ENCODE assay signal across 26 mouse cellular contexts in the genomic region with DNA sequence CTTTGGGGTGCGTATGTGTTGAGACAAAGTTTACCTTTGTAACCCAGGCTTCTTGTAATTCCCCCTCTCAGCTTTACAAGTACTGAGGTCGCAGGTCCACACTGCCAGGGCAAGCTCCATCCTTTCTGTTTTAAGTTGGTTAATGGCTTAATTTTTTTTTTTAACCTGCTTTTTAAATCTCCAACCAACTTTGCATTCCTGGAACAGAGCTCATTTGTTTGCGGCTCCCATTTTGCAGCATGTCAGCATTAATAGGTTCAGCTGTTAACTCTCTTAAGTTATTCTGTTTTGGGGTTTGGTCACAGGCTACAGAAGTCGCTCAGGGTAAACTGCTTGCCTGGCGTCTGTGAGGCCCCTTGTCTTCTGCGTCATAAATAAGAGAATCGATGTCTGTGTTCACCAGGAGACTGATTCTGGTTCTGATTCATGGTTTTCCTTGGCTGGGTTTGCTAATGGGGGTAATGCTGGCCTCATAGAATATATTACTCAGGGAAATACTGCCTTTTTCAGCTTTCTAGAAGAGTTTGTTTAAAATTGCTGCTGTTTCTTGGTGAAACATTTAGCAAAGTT. TPM values are rescaled to one million over a fixed set of nuclear protein-coding genes. Genes with fewer than 3 reads are reported as not detected.
"Had no signal": no experiment of that assay in that cellular context is flagged by ENCODE, and none has a peak within 500 bp of the region (broad histone marks: within the 10 kb centered on the region; RNA-seq: fewer than 3 reads in every experiment).

No protein-coding gene starts in this region.

- H3K9ac ChIP-seq: heart, embryonic 12.5 days; hindbrain, embryonic 12.5 days; hindbrain, embryonic 14.5 days; intestine, embryonic 15.5 days; limb, embryonic 15.5 days; liver, embryonic 12.5 days; liver, embryonic 14.5 days had no signal

- H3K9me3 ChIP-seq: heart, embryonic 12.5 days; hindbrain, embryonic 10.5 days; hindbrain, embryonic 12.5 days; intestine, embryonic 15.5 days; limb, embryonic 15.5 days; liver, embryonic 12.5 days had no signal

- H3K27ac ChIP-seq: gastrocnemius, adult 2 months; heart, adult 2 months; hindbrain, embryonic 10.5 days; hindbrain, embryonic 12.5 days; hindbrain, embryonic 14.5 days; intestine, embryonic 15.5 days; layer of hippocampus, adult 2 months; left cerebral cortex, adult 2 months; liver, embryonic 12.5 days; liver, embryonic 14.5 days had no signal

- H3K4me2 ChIP-seq: heart, embryonic 12.5 days; hindbrain, embryonic 12.5 days; hindbrain, embryonic 14.5 days; intestine, embryonic 15.5 days; limb, embryonic 15.5 days; liver, embryonic 12.5 days had no signal

- H3K4me1 ChIP-seq: heart, embryonic 12.5 days; intestine, embryonic 15.5 days; limb, embryonic 15.5 days; liver, embryonic 12.5 days had no signal

- H3K4me3 ChIP-seq: gastrocnemius, adult 2 months; heart, adult 2 months; heart, embryonic 12.5 days; hindbrain, embryonic 10.5 days; hindbrain, embryonic 12.5 days; intestine, embryonic 15.5 days; layer of hippocampus, adult 2 months; left cerebral cortex, adult 2 months; limb, embryonic 15.5 days; liver, embryonic 12.5 days had no signal

- DNase-seq: gastrocnemius, adult 2 months; gastrocnemius, postnatal 10 days; gastrocnemius, postnatal 25 days; heart, adult 2 months; heart, postnatal 10 days; heart, postnatal 4 days; kidney, postnatal 10 days; kidney, postnatal 4 days had no signal

- H3K36me3 ChIP-seq: heart, embryonic 12.5 days; hindbrain, embryonic 10.5 days; hindbrain, embryonic 12.5 days; intestine, embryonic 15.5 days; limb, embryonic 15.5 days; liver, embryonic 12.5 days had no signal

- ATAC-seq: hindbrain, embryonic 16.5 days; inflammation-experienced regulatory T-cells, adult 6 months; intestine, embryonic 15.5 days; intestine, postnatal 0 days; liver, embryonic 12.5 days had no signal

- H3K27me3 ChIP-seq: heart, embryonic 12.5 days; hindbrain, embryonic 12.5 days; intestine, embryonic 15.5 days; limb, embryonic 15.5 days; liver, embryonic 12.5 days had no signal

RNA-seq across cellular contexts. Expression of a gene that starts 17.5 kb away (rescaled TPM):
- polyA plus RNA-seq: heart, adult 2 months; heart, embryonic 12.5 days; heart, embryonic 14.5 days; heart, embryonic 16.5 days; hindbrain, embryonic 10.5 days; hindbrain, embryonic 12.5 days; hindbrain, embryonic 14.5 days; hindbrain, embryonic 16.5 days; inflammation-experienced regulatory T-cells, adult 6 months; intestine, postnatal 0 days; limb, embryonic 11.5 days; limb, embryonic 15.5 days; liver, adult 2 months; liver, embryonic 12.5 days; liver, embryonic 14.5 days; liver, embryonic 16.5 days had no signal
